Mouse (Mus musculus): Measurements from ENCODE around the gene Stpg2. TPM values are rescaled to one million over a fixed set of nuclear protein-coding genes. Genes with fewer than 3 reads are reported as not detected.
"Not testable (repeated sequence)": the region's sequence is repeated elsewhere in the genome, so short reads cannot be mapped to it uniquely, and the experiment has no call there.

Stpg2 gene
- polyA plus RNA-seq, 1 experiment from 2014 or later, result 0.10 TPM

GRCm38 (mm10) chr3:139578496-139578895 is 373.0 kb downstream of the Stpg2 start:
- Histone ChIP-seq H3K27me3 (replicated peaks; ENCODE audit: control insufficient read depth, insufficient read depth, low read length) (no peaks in the 10 kb centered on the region), H3K9ac (ENCODE audit: low read length) (no peak overlapping the region), H3K27ac (ENCODE audit: low read depth, low read length) (no peak overlapping the region), H3K9me3 (replicated peaks; ENCODE audit: control insufficient read depth, low read length) (no peaks in the 10 kb centered on the region), H3K4me1 (ENCODE audit: control insufficient read depth, insufficient read depth, low read length) (no peaks in the 10 kb centered on the region), H3K4me3 (ENCODE audit: low read depth, low read length) (no peak overlapping the region), H3K36me3 (ENCODE audit: control insufficient read depth, insufficient read depth, low read length) (no peaks in the 10 kb centered on the region), H3K4me2 (ENCODE audit: low read length) (no peak overlapping the region)
- DNase-seq (ENCODE audit: low spot score) (no peak), ATAC-seq (no peak)
- 89% methylated on average over 2 of the region's 2 CpGs for WGBS

GRCm38 (mm10) chr3:139581298-139581697 is 375.8 kb downstream of the Stpg2 start:
- no peaks in the 10 kb centered on the region for H3K4me1 ChIP-seq (ENCODE audit: control insufficient read depth, insufficient read depth, low read length)
- H3K9ac ChIP-seq (ENCODE audit: low read length), result no peak overlapping the region
- ATAC-seq (no peak), DNase-seq (ENCODE audit: low spot score) (no peak)
- no peak overlapping the region for H3K4me3 ChIP-seq (ENCODE audit: low read depth, low read length)
- H3K9me3 ChIP-seq (replicated peaks; ENCODE audit: control insufficient read depth, low read length), result no peaks in the 10 kb centered on the region
- H3K27me3 ChIP-seq (replicated peaks; ENCODE audit: control insufficient read depth, insufficient read depth, low read length), result no peaks in the 10 kb centered on the region
- H3K4me2 ChIP-seq (ENCODE audit: low read length), result no peak overlapping the region
- H3K36me3 ChIP-seq (ENCODE audit: control insufficient read depth, insufficient read depth, low read length), result no peaks in the 10 kb centered on the region
- no peak overlapping the region for H3K27ac ChIP-seq (ENCODE audit: low read depth, low read length)

GRCm38 (mm10) chr3:139599508-139599907 is 394.0 kb downstream of the Stpg2 start:
- WGBS, result 77% methylated on average over 3 of the region's 3 CpGs
- Histone ChIP-seq H3K9ac (ENCODE audit: low read length) (no peak overlapping the region), H3K36me3 (ENCODE audit: control insufficient read depth, insufficient read depth, low read length) (no peaks in the 10 kb centered on the region), H3K27ac (ENCODE audit: low read depth, low read length) (no peak overlapping the region), H3K4me3 (ENCODE audit: low read depth, low read length) (no peak overlapping the region), H3K4me1 (ENCODE audit: control insufficient read depth, insufficient read depth, low read length) (no peaks in the 10 kb centered on the region), H3K27me3 (replicated peaks; ENCODE audit: control insufficient read depth, insufficient read depth, low read length) (no peaks in the 10 kb centered on the region), H3K4me2 (ENCODE audit: low read length) (no peak overlapping the region), H3K9me3 (replicated peaks; ENCODE audit: control insufficient read depth, low read length) (no peaks in the 10 kb centered on the region)
- no peak for ATAC-seq
- DNase-seq (ENCODE audit: low spot score), result no peak

GRCm38 (mm10) chr3:139608267-139608666 is 402.8 kb downstream of the Stpg2 start:
- not testable (repeated sequence) for H3K36me3 ChIP-seq (ENCODE audit: control insufficient read depth, insufficient read depth, low read length); H3K9me3 ChIP-seq (replicated peaks; ENCODE audit: control insufficient read depth, low read length)

GRCm38 (mm10) chr3:139614641-139615040 is 409.1 kb downstream of the Stpg2 start:
- ATAC-seq (no peak), DNase-seq (ENCODE audit: low spot score) (no peak)
- no peaks in the 10 kb centered on the region for H3K27me3 ChIP-seq (replicated peaks; ENCODE audit: control insufficient read depth, insufficient read depth, low read length)
- no peaks in the 10 kb centered on the region for H3K9me3 ChIP-seq (replicated peaks; ENCODE audit: control insufficient read depth, low read length)
- no peak overlapping the region for H3K9ac ChIP-seq (ENCODE audit: low read length)
- H3K4me3 ChIP-seq (ENCODE audit: low read depth, low read length), result no peak overlapping the region
- no peaks in the 10 kb centered on the region for H3K36me3 ChIP-seq (ENCODE audit: control insufficient read depth, insufficient read depth, low read length)
- no peak overlapping the region for H3K27ac ChIP-seq (ENCODE audit: low read depth, low read length)
- H3K4me2 ChIP-seq (ENCODE audit: low read length), result no peak overlapping the region
- H3K4me1 ChIP-seq (ENCODE audit: control insufficient read depth, insufficient read depth, low read length), result no peaks in the 10 kb centered on the region
- WGBS, result 68% methylated on average over 3 of the region's 3 CpGs

More at GRCm38 (mm10) chr3:139608267-139608666, 402.8 kb downstream of the Stpg2 start:
- H3K4me1 ChIP-seq (ENCODE audit: control insufficient read depth, insufficient read depth, low read length); DNase-seq (ENCODE audit: low spot score); H3K27ac ChIP-seq (ENCODE audit: low read depth, low read length); H3K27me3 ChIP-seq (replicated peaks; ENCODE audit: control insufficient read depth, insufficient read depth, low read length); ATAC-seq; H3K4me2 ChIP-seq (ENCODE audit: low read length); H3K4me3 ChIP-seq (ENCODE audit: low read depth, low read length); H3K9ac ChIP-seq (ENCODE audit: low read length): not testable (repeated sequence)

- WGBS, result 92% methylated on average over 7 of the region's 7 CpGs
- no peak for ATAC-seq
Observed at GRCm38 (mm10) chr3:139615791-139616190, 410.3 kb downstream of the Stpg2 start.

GRCm38 (mm10) chr3:139637887-139638286 is 432.4 kb downstream of the Stpg2 start:
- ATAC-seq (peak; percentile 76), DNase-seq (ENCODE audit: low spot score) (peak; percentile 32)
- Histone ChIP-seq H3K4me1 (ENCODE audit: control insufficient read depth, insufficient read depth, low read length) (no peaks in the 10 kb centered on the region), H3K4me2 (ENCODE audit: low read length) (no peak overlapping the region), H3K36me3 (ENCODE audit: control insufficient read depth, insufficient read depth, low read length) (no peaks in the 10 kb centered on the region), H3K4me3 (ENCODE audit: low read depth, low read length) (no peak overlapping the region), H3K27me3 (replicated peaks; ENCODE audit: control insufficient read depth, insufficient read depth, low read length) (no peaks in the 10 kb centered on the region), H3K9ac (ENCODE audit: low read length) (no peak overlapping the region), H3K27ac (ENCODE audit: low read depth, low read length) (no peak overlapping the region), H3K9me3 (replicated peaks; ENCODE audit: control insufficient read depth, low read length) (no peaks in the 10 kb centered on the region)
- 10% methylated on average over 8 of the region's 8 CpGs for WGBS

More at GRCm38 (mm10) chr3:139615791-139616190, 410.3 kb downstream of the Stpg2 start:
- no peak for DNase-seq (ENCODE audit: low spot score)
- Histone ChIP-seq H3K4me1 (ENCODE audit: control insufficient read depth, insufficient read depth, low read length) (no peaks in the 10 kb centered on the region), H3K36me3 (ENCODE audit: control insufficient read depth, insufficient read depth, low read length) (no peaks in the 10 kb centered on the region), H3K4me2 (ENCODE audit: low read length) (no peak overlapping the region), H3K27ac (ENCODE audit: low read depth, low read length) (no peak overlapping the region), H3K9ac (ENCODE audit: low read length) (no peak overlapping the region), H3K4me3 (ENCODE audit: low read depth, low read length) (no peak overlapping the region), H3K27me3 (replicated peaks; ENCODE audit: control insufficient read depth, insufficient read depth, low read length) (no peaks in the 10 kb centered on the region), H3K9me3 (replicated peaks; ENCODE audit: control insufficient read depth, low read length) (no peaks in the 10 kb centered on the region)

- no peaks in the 10 kb centered on the region for H3K27me3 ChIP-seq (replicated peaks; ENCODE audit: control insufficient read depth, insufficient read depth, low read length)
- H3K27ac ChIP-seq (ENCODE audit: low read depth, low read length), result no peak overlapping the region
- DNase-seq (ENCODE audit: low spot score) (no peak), ATAC-seq (no peak)
- no peak overlapping the region for H3K9ac ChIP-seq (ENCODE audit: low read length)
- H3K9me3 ChIP-seq (replicated peaks; ENCODE audit: control insufficient read depth, low read length), result no peaks in the 10 kb centered on the region
- no peaks in the 10 kb centered on the region for H3K4me1 ChIP-seq (ENCODE audit: control insufficient read depth, insufficient read depth, low read length)
- H3K4me2 ChIP-seq (ENCODE audit: low read length), result no peak overlapping the region
- no peak overlapping the region for H3K4me3 ChIP-seq (ENCODE audit: low read depth, low read length)
- no peaks in the 10 kb centered on the region for H3K36me3 ChIP-seq (ENCODE audit: control insufficient read depth, insufficient read depth, low read length)
- 81% methylated on average over 4 of the region's 4 CpGs for WGBS
Observed at GRCm38 (mm10) chr3:139651505-139651904, 446.0 kb downstream of the Stpg2 start.

- H3K4me3 ChIP-seq (ENCODE audit: low read depth, low read length), result no peak overlapping the region
- 41% methylated on average over 4 of the region's 4 CpGs for WGBS
- no peak overlapping the region for H3K4me2 ChIP-seq (ENCODE audit: low read length)
- H3K9me3 ChIP-seq (replicated peaks; ENCODE audit: control insufficient read depth, low read length), result no peaks in the 10 kb centered on the region
- no peak overlapping the region for H3K9ac ChIP-seq (ENCODE audit: low read length)
- no peaks in the 10 kb centered on the region for H3K4me1 ChIP-seq (ENCODE audit: control insufficient read depth, insufficient read depth, low read length)
- ATAC-seq, result no peak
- DNase-seq (ENCODE audit: low spot score), result peak; percentile 17
- no peaks in the 10 kb centered on the region for H3K27me3 ChIP-seq (replicated peaks; ENCODE audit: control insufficient read depth, insufficient read depth, low read length)
- H3K27ac ChIP-seq (ENCODE audit: low read depth, low read length), result no peak overlapping the region
- H3K36me3 ChIP-seq (ENCODE audit: control insufficient read depth, insufficient read depth, low read length), result no peaks in the 10 kb centered on the region
Observed at GRCm38 (mm10) chr3:139659416-139659815, 453.9 kb downstream of the Stpg2 start.
